Mouse (Mus musculus): ENCODE results near the gene 4930412O13Rik. TPM values are rescaled to one million over a fixed set of nuclear protein-coding genes. Genes with fewer than 3 reads are reported as not detected.
A peak's percentile ranks its signal among the peaks of the same experiment; 100 is the strongest.

The 4930412O13Rik gene
- polyA plus RNA-seq, 1 experiment from 2014 or later, result not detected

GRCm38 (mm10) chr2:9875220-9875619 is 5.8 kb upstream of the 4930412O13Rik start:
- H3K36me3 ChIP-seq, result no peaks in the 10 kb centered on the region
- ATAC-seq, result no peak
- H3K4me2 ChIP-seq (replicated peaks), result no peak overlapping the region
- H3K4me1 ChIP-seq (replicated peaks), result peaks cover 17% of the 10 kb centered on the region
- peaks cover 76% of the 10 kb centered on the region for H3K27me3 ChIP-seq (replicated peaks)
- no peak overlapping the region for H3K27ac ChIP-seq
- H3K4me3 ChIP-seq (replicated peaks), result no peak overlapping the region
- H3K9me3 ChIP-seq, result no peaks in the 10 kb centered on the region
- no peak overlapping the region for H3K9ac ChIP-seq
- WGBS, result 21% methylated on average over 4 of the region's 4 CpGs

GRCm38 (mm10) chr2:9875676-9876357 is 5.2 kb upstream of the 4930412O13Rik start:
- no peak overlapping the region for H3K9ac ChIP-seq
- 37% methylated on average over 12 of the region's 12 CpGs for WGBS
- H3K27me3 ChIP-seq (replicated peaks), result peaks cover 78% of the 10 kb centered on the region
- ATAC-seq, result no peak
- H3K4me1 ChIP-seq (replicated peaks), result peaks cover 19% of the 10 kb centered on the region
- H3K4me2 ChIP-seq (replicated peaks), result no peak overlapping the region
- H3K9me3 ChIP-seq, result no peaks in the 10 kb centered on the region
- H3K4me3 ChIP-seq (replicated peaks), result no peak overlapping the region
- no peak overlapping the region for H3K27ac ChIP-seq
- no peaks in the 10 kb centered on the region for H3K36me3 ChIP-seq

- peak overlapping the region; percentile 99 for H3K4me2 ChIP-seq (replicated peaks)
- no peak overlapping the region for H3K27ac ChIP-seq
- H3K27me3 ChIP-seq (replicated peaks), result peaks cover 81% of the 10 kb centered on the region
- H3K4me3 ChIP-seq (replicated peaks), result peak overlapping the region; percentile 31
- H3K9ac ChIP-seq, result no peak overlapping the region
- peaks cover 28% of the 10 kb centered on the region for H3K4me1 ChIP-seq (replicated peaks)
- ATAC-seq, result no peak
- no peaks in the 10 kb centered on the region for H3K36me3 ChIP-seq
- WGBS, result 12% methylated on average over 31 of the region's 31 CpGs
- no peaks in the 10 kb centered on the region for H3K9me3 ChIP-seq
Observed at GRCm38 (mm10) chr2:9876621-9877325, 4.3 kb upstream of the 4930412O13Rik start.

GRCm38 (mm10) chr2:9877326-9877690 is 3.7 kb upstream of the 4930412O13Rik start:
- Histone ChIP-seq H3K27ac (no peak overlapping the region), H3K27me3 (replicated peaks) (peaks cover 82% of the 10 kb centered on the region), H3K4me3 (replicated peaks) (peak overlapping the region; percentile 31), H3K4me2 (replicated peaks) (peak overlapping the region; percentile 99), H3K4me1 (replicated peaks) (peaks cover 30% of the 10 kb centered on the region), H3K36me3 (no peaks in the 10 kb centered on the region), H3K9ac (no peak overlapping the region), H3K9me3 (no peaks in the 10 kb centered on the region)
- ATAC-seq, result no peak
- WGBS, result under 1% methylated on average over 35 of the region's 35 CpGs

- Histone ChIP-seq H3K4me3 (replicated peaks) (peak overlapping the region; percentile 52), H3K27ac (no peak overlapping the region), H3K9me3 (no peaks in the 10 kb centered on the region), H3K9ac (0 out of 2 replicates have a peak overlapping the region, but pooled peaks have one; percentile 33), H3K27me3 (replicated peaks) (peaks cover 82% of the 10 kb centered on the region), H3K4me1 (replicated peaks) (peaks cover 37% of the 10 kb centered on the region), H3K36me3 (no peaks in the 10 kb centered on the region), H3K4me2 (replicated peaks) (peak overlapping the region; percentile 99)
- no peak for ATAC-seq
- 2% methylated on average over 19 of the region's 19 CpGs for WGBS
Observed at GRCm38 (mm10) chr2:9877966-9878563, 3.0 kb upstream of the 4930412O13Rik start.

GRCm38 (mm10) chr2:9878564-9879081 is 2.4 kb upstream of the 4930412O13Rik start:
- H3K27ac ChIP-seq, result no peak overlapping the region
- peak overlapping the region; percentile 33; the same call in 1 of the 2 replicates for H3K9ac ChIP-seq

GRCm38 (mm10) chr2:9879092-9879491 is 2.0 kb upstream of the 4930412O13Rik start:
- Histone ChIP-seq H3K9ac (0 out of 2 replicates have a peak overlapping the region, but pooled peaks have one; percentile 8), H3K27ac (no peak overlapping the region)
- under 1% methylated on average over 22 of the region's 22 CpGs for WGBS

More at GRCm38 (mm10) chr2:9878564-9879081, 2.4 kb upstream of the 4930412O13Rik start:
- peak overlapping the region; percentile 52 for H3K4me3 ChIP-seq (replicated peaks)
- H3K9me3 ChIP-seq, result no peaks in the 10 kb centered on the region
- ATAC-seq, result 0 out of 2 replicates have a peak, but pooled peaks have one; percentile 13
- under 1% methylated on average over 31 of the region's 33 CpGs for WGBS
- peak overlapping the region; percentile 99 for H3K4me2 ChIP-seq (replicated peaks)
- H3K36me3 ChIP-seq, result no peaks in the 10 kb centered on the region
- H3K4me1 ChIP-seq (replicated peaks), result peaks cover 37% of the 10 kb centered on the region
- H3K27me3 ChIP-seq (replicated peaks), result peaks cover 81% of the 10 kb centered on the region

GRCm38 (mm10) chr2:9879493-9879892 is 1.6 kb upstream of the 4930412O13Rik start:
- Histone ChIP-seq H3K9ac (0 out of 2 replicates have a peak overlapping the region, but pooled peaks have one; percentile 8), H3K4me3 (replicated peaks) (peak overlapping the region; percentile 52), H3K27ac (no peak overlapping the region), H3K27me3 (replicated peaks) (peaks cover 81% of the 10 kb centered on the region), H3K4me2 (replicated peaks) (peak overlapping the region; percentile 99), H3K36me3 (no peaks in the 10 kb centered on the region), H3K9me3 (no peaks in the 10 kb centered on the region), H3K4me1 (replicated peaks) (peaks cover 41% of the 10 kb centered on the region)
- peak; percentile 97 for ATAC-seq
- WGBS, result under 1% methylated on average over 21 of the region's 21 CpGs

More at GRCm38 (mm10) chr2:9879092-9879491, 2.0 kb upstream of the 4930412O13Rik start:
- Histone ChIP-seq H3K27me3 (replicated peaks) (peaks cover 81% of the 10 kb centered on the region), H3K4me2 (replicated peaks) (peak overlapping the region; percentile 99), H3K4me1 (replicated peaks) (peaks cover 38% of the 10 kb centered on the region), H3K4me3 (replicated peaks) (peak overlapping the region; percentile 52), H3K36me3 (no peaks in the 10 kb centered on the region), H3K9me3 (no peaks in the 10 kb centered on the region)
- peak; percentile 14 for ATAC-seq

GRCm38 (mm10) chr2:9880271-9880670 is 781 bp upstream of the 4930412O13Rik start:
- Histone ChIP-seq H3K36me3 (no peaks in the 10 kb centered on the region), H3K4me3 (replicated peaks) (no peak overlapping the region), H3K27me3 (replicated peaks) (peaks cover 81% of the 10 kb centered on the region), H3K9me3 (no peaks in the 10 kb centered on the region), H3K4me1 (replicated peaks) (peaks cover 41% of the 10 kb centered on the region), H3K9ac (no peak overlapping the region), H3K4me2 (replicated peaks) (no peak overlapping the region), H3K27ac (no peak overlapping the region)
- no peak for ATAC-seq
- 7% methylated on average over 11 of the region's 11 CpGs for WGBS

- H3K4me3 ChIP-seq (replicated peaks), result peak overlapping the region; percentile 30
- H3K9ac ChIP-seq, result no peak overlapping the region
- peak overlapping the region; percentile 55 for H3K4me2 ChIP-seq (replicated peaks)
- no peaks in the 10 kb centered on the region for H3K9me3 ChIP-seq
- no peaks in the 10 kb centered on the region for H3K36me3 ChIP-seq
- no peak for ATAC-seq
- peaks cover 41% of the 10 kb centered on the region for H3K4me1 ChIP-seq (replicated peaks)
- H3K27ac ChIP-seq, result no peak overlapping the region
- peaks cover 83% of the 10 kb centered on the region for H3K27me3 ChIP-seq (replicated peaks)
- WGBS, result 4% methylated on average over 13 of the region's 13 CpGs
Observed at GRCm38 (mm10) chr2:9881611-9882023, 565 bp downstream of the 4930412O13Rik start.

GRCm38 (mm10) chr2:9882371-9882925 is 1.4 kb downstream of the 4930412O13Rik start:
- no peak for ATAC-seq
- Histone ChIP-seq H3K9me3 (no peaks in the 10 kb centered on the region), H3K4me2 (replicated peaks) (peak overlapping the region; percentile 47), H3K4me3 (replicated peaks) (peak overlapping the region; percentile 12), H3K27ac (no peak overlapping the region), H3K4me1 (replicated peaks) (peaks cover 33% of the 10 kb centered on the region), H3K27me3 (replicated peaks) (peaks cover 83% of the 10 kb centered on the region), H3K36me3 (no peaks in the 10 kb centered on the region), H3K9ac (no peak overlapping the region)
- under 1% methylated on average over 39 of the region's 39 CpGs for WGBS
